Mouse (Mus musculus) megakaryocyte progenitor cell, adult 5-6 weeks (primary cell): ENCODE results near the gene Ttll10. TPM values are rescaled to one million over a fixed set of nuclear protein-coding genes. Genes with fewer than 3 reads are reported as not detected.
A peak's percentile ranks its signal among the peaks of the same experiment; 100 is the strongest.

Experiments
- ATAC-seq: replicated peaks from 2 replicates; pipeline ENCODE4 v1.8.0; 2016; ENCODE audit warnings: mild to moderate bottlenecking, moderate TSS enrichment, inconsistent platforms; ENCODE audit not compliant: poor library complexity
- total RNA-seq, 2 experiments: library from RNA; stranded (forward) in 1 of 2; stranded (reverse) in 1 of 2; fragments of 157-497, 149-512 nt in 1 of 2; fragments of 200-1000 nt in 1 of 2; gene quantifications; 2 replicates each; pipeline versions ENCODE4 v1.2.3 to v1.2.4; 2015 to 2017

Gene Ttll10
- total RNA-seq, 2 experiments from 2014 or later: not detected

GRCm38 (mm10) chr4:156067256-156067949, 8.2 kb upstream of the Ttll10 start:
- peak; percentile 95 for ATAC-seq

GRCm38 (mm10) chr4:156065156-156065894, 6.1 kb upstream of the Ttll10 start:
- no peak for ATAC-seq

- ATAC-seq: no peak
These were observed 5.3 kb upstream of the Ttll10 start for GRCm38 (mm10) chr4:156064510-156064897.

- no peak for ATAC-seq
These were observed 4.8 kb upstream of the Ttll10 start for GRCm38 (mm10) chr4:156063861-156064509.

- ATAC-seq: no peak
These were observed 499 bp upstream of the Ttll10 start for GRCm38 (mm10) chr4:156059713-156060112.

- ATAC-seq: no peak
These were observed 388 bp downstream of the Ttll10 start for GRCm38 (mm10) chr4:156058826-156059225.

- ATAC-seq: no peak
These were observed 1.5 kb downstream of the Ttll10 start for GRCm38 (mm10) chr4:156057702-156058101.

- ATAC-seq: no peak
These were observed 4.0 kb downstream of the Ttll10 start for GRCm38 (mm10) chr4:156055173-156055572.

- ATAC-seq: no peak
These were observed 4.6 kb downstream of the Ttll10 start for GRCm38 (mm10) chr4:156054606-156055005.

- no peak for ATAC-seq
These were observed 5.1 kb downstream of the Ttll10 start for GRCm38 (mm10) chr4:156054130-156054529.

GRCm38 (mm10) chr4:156053113-156053512, 6.1 kb downstream of the Ttll10 start:
- ATAC-seq: no peak

- no peak; the same call in 1 of the 2 replicates for ATAC-seq
These were observed 8.7 kb downstream of the Ttll10 start for GRCm38 (mm10) chr4:156050391-156050980.

- 0 out of 2 replicates have a peak, but pooled peaks have one; percentile 27 for ATAC-seq
These were observed 9.4 kb downstream of the Ttll10 start for GRCm38 (mm10) chr4:156049779-156050178.

- ATAC-seq: no peak
These were observed 14.5 kb downstream of the Ttll10 start for GRCm38 (mm10) chr4:156044754-156045153.

GRCm38 (mm10) chr4:156034901-156035300, 24.3 kb downstream of the Ttll10 start:
- ATAC-seq: peak; percentile 20; the same call in 1 of the 2 replicates

- ATAC-seq: no peak
These were observed 24.9 kb downstream of the Ttll10 start for GRCm38 (mm10) chr4:156034301-156034700.

GRCm38 (mm10) chr4:156033476-156034119, 25.6 kb downstream of the Ttll10 start:
- peak; percentile 69 for ATAC-seq

- ATAC-seq: no peak
These were observed 26.4 kb downstream of the Ttll10 start for GRCm38 (mm10) chr4:156032856-156033255.

- peak; percentile 72 for ATAC-seq
These were observed 27.4 kb downstream of the Ttll10 start for GRCm38 (mm10) chr4:156031593-156032391.

GRCm38 (mm10) chr4:156031255-156031592, 28.0 kb downstream of the Ttll10 start:
- ATAC-seq: no peak
